Mouse (Mus musculus) bone marrow macrophage, adult 2 months (primary cell): ENCODE results near the gene Prss40.

Experiments
- CTCF ChIP-seq: IDR thresholded peaks from 2 replicates; pipeline ENCODE4 v1.5.1; 2012; ENCODE audit warnings: low read depth, mild to moderate bottlenecking, low read length, moderate library complexity
- POLR2A ChIP-seq: IDR thresholded peaks from 2 replicates; pipeline ENCODE4 v1.6.1; 2012; ENCODE audit warnings: mild to moderate bottlenecking, low read depth, low read length, borderline replicate concordance

GRCm38 (mm10) chr1:34536767-34537485 is 23.8 kb downstream of the Prss40 start:
- TF ChIP-seq POLR2A = no peak
- no peak for TF ChIP-seq CTCF
